Mouse (Mus musculus) midbrain, embryonic 12.5 days (tissue): ENCODE measurements around the gene Myadml2. TPM values are rescaled to one million over a fixed set of nuclear protein-coding genes. Genes with fewer than 3 reads are reported as not detected.
"Not testable (repeated sequence)": the region's sequence is repeated elsewhere in the genome, so short reads cannot be mapped to it uniquely, and the experiment has no call there.

Source experiments
- ATAC-seq: fragments of 200-750 bp; cut with Nextera tagmentation; 2 replicates; pipeline ENCODE4 v1.8.0; 2017; ENCODE audit warnings: low read depth, moderate TSS enrichment, moderate library complexity; ENCODE audit not compliant: low FRiP score
- H3K27ac ChIP-seq: fragments of 300-500 bp; sonication (generic); replicated peaks from 2 replicates; pipeline ENCODE4 v1.5.1; 2016; ENCODE audit warnings: mild to moderate bottlenecking
- H3K27me3 ChIP-seq: fragments of 300-500 bp; sonication (generic); 2 replicates; pipeline ENCODE4 v1.6.1; 2016; ENCODE audit warnings: mild to moderate bottlenecking
- H3K36me3 ChIP-seq: fragments of 300-500 bp; sonication (generic); 2 replicates; pipeline ENCODE4 v1.6.1; 2016
- H3K4me1 ChIP-seq: fragments of 300-500 bp; sonication (generic); 2 replicates; pipeline ENCODE4 v1.6.1; 2016
- H3K4me2 ChIP-seq: fragments of 300-500 bp; sonication (generic); replicated peaks from 2 replicates; pipeline ENCODE4 v1.6.1; 2016; ENCODE audit warnings: mild to moderate bottlenecking, moderate library complexity
- H3K4me3 ChIP-seq: fragments of 300-500 bp; sonication (generic); 2 replicates; pipeline ENCODE4 v1.5.1; 2016; ENCODE audit warnings: mild to moderate bottlenecking
- H3K9ac ChIP-seq: fragments of 300-500 bp; sonication (generic); replicated peaks from 2 replicates; pipeline ENCODE4 v1.6.1; 2016; ENCODE audit warnings: mild to moderate bottlenecking, moderate library complexity
- H3K9me3 ChIP-seq: fragments of 300-500 bp; sonication (generic); 2 replicates; pipeline ENCODE4 v1.6.1; 2016; ENCODE audit warnings: mild to moderate bottlenecking
- WGBS: fragments of 180-500 bp; shearing (Covaris S2); methylation state at CpG from one replicate; pipeline ENCODE4 v1.1.7; 2016; 5-methylcytosine and 5-hydroxymethylcytosine counted together
- polyA plus RNA-seq: library from polyadenylated mRNA; unstranded; fragments of >200 nt; fragmentation: Nextera tagmentation; extraction: Ambion mirVana; gene quantifications from 2 replicates; pipeline ENCODE4 v1.2.1, GENCODE M21; 2016

Gene Myadml2
- polyA plus RNA-seq, 1 experiment from 2014 or later = not detected

- H3K27ac ChIP-seq = no peak overlapping the region
- H3K9me3 ChIP-seq = no peaks in the 10 kb centered on the region
- no peak overlapping the region for H3K4me2 ChIP-seq
- no peak for ATAC-seq
- H3K4me3 ChIP-seq = no peak overlapping the region
- no peaks in the 10 kb centered on the region for H3K27me3 ChIP-seq
- H3K9ac ChIP-seq = no peak overlapping the region
- 93% methylated on average over 5 of the region's 5 CpGs for WGBS
- no peaks in the 10 kb centered on the region for H3K4me1 ChIP-seq
- peaks cover 68% of the 10 kb centered on the region for H3K36me3 ChIP-seq
Observed at GRCm38 (mm10) chr11:120682683-120683082, 34.7 kb upstream of the Myadml2 start.

- H3K4me2 ChIP-seq = no peak overlapping the region
- no peak overlapping the region for H3K4me3 ChIP-seq
- H3K9me3 ChIP-seq = no peaks in the 10 kb centered on the region
- H3K4me1 ChIP-seq = peaks cover 3% of the 10 kb centered on the region; the same call in 1 of the 2 replicates
- ATAC-seq = no peak
- H3K27ac ChIP-seq = no peak overlapping the region
- H3K36me3 ChIP-seq = peaks cover 59% of the 10 kb centered on the region
- WGBS = 73% methylated on average over 3 of the region's 3 CpGs
- no peaks in the 10 kb centered on the region for H3K27me3 ChIP-seq
- no peak overlapping the region for H3K9ac ChIP-seq
Observed at GRCm38 (mm10) chr11:120679909-120680308, 32.0 kb upstream of the Myadml2 start.

GRCm38 (mm10) chr11:120676951-120677350 is 29.0 kb upstream of the Myadml2 start:
- Histone ChIP-seq H3K4me2 (no peak overlapping the region), H3K4me1 (peaks cover 13% of the 10 kb centered on the region), H3K27ac (no peak overlapping the region), H3K4me3 (no peak overlapping the region), H3K36me3 (peaks cover 45% of the 10 kb centered on the region), H3K27me3 (no peaks in the 10 kb centered on the region), H3K9ac (no peak overlapping the region), H3K9me3 (no peaks in the 10 kb centered on the region)
- WGBS = 93% methylated on average over 4 of the region's 4 CpGs
- no peak for ATAC-seq

DNA sequence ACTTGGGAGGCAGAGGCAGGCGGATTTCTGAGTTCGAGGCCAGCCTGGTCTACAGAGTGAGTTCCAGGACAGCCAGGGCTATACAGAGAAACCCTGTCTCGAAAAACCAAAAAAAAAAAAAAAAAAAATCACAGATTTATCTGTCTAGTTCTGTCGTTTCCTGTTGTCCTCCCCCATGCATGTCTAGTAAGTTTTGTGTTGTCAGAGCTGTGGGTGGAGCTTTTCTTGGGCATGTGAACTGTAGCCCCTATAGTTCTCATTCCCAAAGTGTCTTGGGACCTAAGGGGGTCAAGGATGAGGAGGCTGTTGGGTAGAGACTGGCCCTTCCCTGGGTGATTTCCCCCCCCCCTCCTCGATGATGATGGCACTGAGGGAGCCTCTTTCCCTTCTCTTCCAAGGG is 27.9 kb upstream of the Myadml2 start:
- not testable (repeated sequence) for H3K9ac ChIP-seq, H3K4me2 ChIP-seq, H3K4me3 ChIP-seq, H3K27ac ChIP-seq, H3K27me3 ChIP-seq, H3K9me3 ChIP-seq, ATAC-seq
- WGBS = 89% methylated on average over 4 of the region's 5 CpGs
- Histone ChIP-seq H3K36me3 (peaks cover 39% of the 10 kb centered on the region), H3K4me1 (peaks cover 13% of the 10 kb centered on the region)

GRCm38 (mm10) chr11:120673594-120674122 is 25.7 kb upstream of the Myadml2 start:
- Histone ChIP-seq H3K9me3 (no peaks in the 10 kb centered on the region), H3K4me2 (peak overlapping the region; percentile 76), H3K36me3 (peaks cover 18% of the 10 kb centered on the region), H3K27me3 (no peaks in the 10 kb centered on the region), H3K4me1 (peaks cover 13% of the 10 kb centered on the region), H3K4me3 (peak overlapping the region; percentile 69), H3K9ac (peak overlapping the region; percentile 78), H3K27ac (peak overlapping the region; percentile 88)
- WGBS = 38% methylated on average over 12 of the region's 12 CpGs
- peak; percentile 39 for ATAC-seq

DNA sequence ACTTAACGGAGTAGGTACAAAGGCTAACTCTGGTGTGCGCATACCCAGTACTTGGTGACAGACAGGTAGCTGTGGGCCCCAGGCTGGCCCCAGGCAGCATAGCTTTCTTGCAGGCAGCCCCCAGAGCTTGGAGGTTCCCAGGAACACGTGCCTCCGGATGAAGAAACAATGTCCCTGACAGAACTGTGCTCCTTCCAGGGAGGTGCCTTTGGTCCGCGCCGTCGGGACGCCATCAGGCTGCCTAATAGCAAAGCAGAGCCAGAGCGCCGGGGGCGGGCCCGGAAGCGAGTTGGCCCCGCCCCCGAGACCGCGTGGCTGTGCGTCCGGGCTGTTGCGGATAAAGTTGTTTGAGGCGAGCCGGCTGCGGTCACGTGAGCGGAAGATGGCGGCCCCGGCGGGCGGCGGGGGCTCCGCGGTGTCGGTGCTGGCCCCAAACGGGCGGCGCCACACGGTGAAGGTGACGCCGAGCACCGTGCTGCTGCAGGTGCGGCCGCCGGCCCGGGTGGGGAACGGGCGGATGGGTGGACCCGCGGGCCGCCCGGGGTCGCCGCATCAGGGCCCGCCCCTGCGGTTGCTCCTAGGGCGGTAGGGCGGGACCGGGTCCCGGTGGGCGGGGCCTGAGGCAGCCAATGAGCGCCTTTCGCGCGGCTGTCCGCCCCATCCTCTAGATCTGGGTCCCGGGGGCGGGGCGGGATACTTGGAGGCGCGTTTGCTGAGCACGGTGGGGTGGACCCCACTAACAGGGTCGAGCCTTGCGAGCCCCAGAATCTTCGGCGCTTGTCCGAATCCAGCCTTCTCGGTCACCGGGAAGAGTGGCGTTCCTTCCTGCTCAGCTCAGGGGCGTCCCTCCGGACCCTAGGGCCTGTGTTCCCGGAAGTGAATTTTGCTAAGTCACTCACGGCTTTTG is 25.0 kb upstream of the Myadml2 start, which contains the start of gene Aspscr1:
TSS of gene Aspscr1 (plus strand) at position 287 of the 907 bp plus-strand sequence.
- Histone ChIP-seq H3K4me1 (peaks cover 13% of the 10 kb centered on the region), H3K27ac (peak within 1 kb of the TSS; percentile 88), H3K4me3 (peak within 1 kb of the TSS; percentile 69), H3K9ac (peak within 1 kb of the TSS; percentile 78), H3K9me3 (no peaks in the 10 kb centered on the region), H3K27me3 (no peaks in the 10 kb centered on the region), H3K36me3 (peaks cover 11% of the 10 kb centered on the region), H3K4me2 (peak within 1 kb of the TSS; percentile 76)
- WGBS = 2% methylated on average over 80 of the region's 83 CpGs
- ATAC-seq = peak; percentile 97

DNA sequence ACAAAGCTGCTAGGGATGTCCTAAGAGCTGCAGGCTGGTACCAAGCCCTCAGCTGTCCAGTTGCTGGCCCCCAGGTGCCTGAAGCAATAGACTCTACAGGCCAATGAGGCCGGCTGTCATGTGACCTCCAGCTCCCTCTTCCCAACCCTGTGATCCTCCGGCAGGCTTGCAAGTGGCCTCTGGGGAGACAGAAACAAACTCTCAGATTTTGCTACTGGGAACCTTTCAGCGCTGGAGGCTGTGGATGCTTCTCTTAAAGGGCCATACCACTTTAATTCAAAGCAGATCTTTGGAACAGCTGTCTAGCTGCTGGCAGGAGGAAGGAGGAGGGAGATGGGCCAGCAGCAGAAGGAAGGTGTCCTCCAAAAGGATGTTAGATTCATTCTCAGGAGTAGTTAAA is 18.7 kb upstream of the Myadml2 start:
- peaks cover 46% of the 10 kb centered on the region for H3K27me3 ChIP-seq
- H3K4me2 ChIP-seq = no peak overlapping the region
- H3K4me3 ChIP-seq = no peak overlapping the region
- no peak for ATAC-seq
- no peak overlapping the region for H3K9ac ChIP-seq
- no peaks in the 10 kb centered on the region for H3K36me3 ChIP-seq
- WGBS = 7% methylated on average over 3 of the region's 3 CpGs
- H3K4me1 ChIP-seq = peaks cover 4% of the 10 kb centered on the region; the same call in 1 of the 2 replicates
- H3K27ac ChIP-seq = no peak overlapping the region
- no peaks in the 10 kb centered on the region for H3K9me3 ChIP-seq

GRCm38 (mm10) chr11:120665406-120665805 is 17.4 kb upstream of the Myadml2 start:
- Histone ChIP-seq H3K4me1 (peaks cover 15% of the 10 kb centered on the region), H3K4me2 (no peak overlapping the region), H3K4me3 (no peak overlapping the region), H3K9me3 (no peaks in the 10 kb centered on the region), H3K9ac (no peak overlapping the region), H3K27me3 (peaks cover 58% of the 10 kb centered on the region), H3K27ac (no peak overlapping the region), H3K36me3 (no peaks in the 10 kb centered on the region)
- 83% methylated on average over 3 of the region's 3 CpGs for WGBS
- ATAC-seq = no peak

GRCm38 (mm10) chr11:120663714-120664113 is 15.8 kb upstream of the Myadml2 start:
- ATAC-seq = no peak
- Histone ChIP-seq H3K9me3 (no peaks in the 10 kb centered on the region), H3K36me3 (no peaks in the 10 kb centered on the region), H3K9ac (no peak overlapping the region), H3K27ac (no peak overlapping the region), H3K4me3 (no peak overlapping the region), H3K4me1 (peaks cover 27% of the 10 kb centered on the region), H3K4me2 (no peak overlapping the region), H3K27me3 (peaks cover 75% of the 10 kb centered on the region)
- WGBS = 59% methylated on average over 5 of the region's 5 CpGs

DNA sequence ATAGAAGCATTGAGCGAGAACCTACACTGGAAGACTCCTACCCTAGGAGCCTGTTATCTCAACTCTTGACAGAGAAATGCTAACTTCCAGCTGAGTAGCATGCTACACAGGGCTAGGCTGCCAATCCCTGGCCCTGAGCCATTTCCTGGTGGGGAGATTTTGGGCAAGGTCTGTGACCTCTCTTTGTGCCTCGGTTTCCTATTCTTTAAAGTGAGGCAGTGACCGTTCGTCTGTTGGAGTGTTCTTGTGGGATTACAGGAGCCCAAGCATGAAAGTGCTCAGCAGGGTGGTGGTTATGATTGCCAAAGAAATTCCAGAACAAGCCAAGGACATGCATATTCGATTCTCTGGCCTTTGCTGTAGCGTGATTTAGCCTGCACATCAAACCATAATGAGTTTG is 14.8 kb upstream of the Myadml2 start:
- WGBS = 38% methylated on average over 6 of the region's 6 CpGs
- H3K27me3 ChIP-seq = peaks cover 84% of the 10 kb centered on the region
- no peaks in the 10 kb centered on the region for H3K9me3 ChIP-seq
- no peak overlapping the region for H3K27ac ChIP-seq
- no peak overlapping the region for H3K4me3 ChIP-seq
- peaks cover 27% of the 10 kb centered on the region for H3K4me1 ChIP-seq
- H3K36me3 ChIP-seq = no peaks in the 10 kb centered on the region
- H3K9ac ChIP-seq = no peak overlapping the region
- no peak overlapping the region for H3K4me2 ChIP-seq
- ATAC-seq = no peak

DNA sequence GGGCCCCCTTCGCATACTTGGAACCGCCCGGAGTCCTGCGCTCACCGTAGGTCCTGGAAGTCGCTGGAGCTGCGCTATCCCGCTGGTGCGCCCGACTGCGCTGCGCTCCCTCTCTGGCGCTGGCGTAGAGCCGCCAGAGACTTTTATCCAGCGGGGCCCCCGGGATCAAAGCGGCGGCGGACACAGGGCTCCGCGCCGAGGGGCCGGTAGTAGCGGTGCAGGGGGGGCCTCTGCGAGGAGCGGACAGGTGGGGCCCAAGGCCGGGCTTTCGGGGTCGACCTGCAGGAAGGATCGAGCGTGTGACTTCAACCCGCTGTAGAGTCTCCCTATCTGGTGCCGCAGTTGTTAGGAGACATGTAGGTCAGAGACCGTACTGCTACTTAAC is 13.1 kb upstream of the Myadml2 start, which contains the start of gene Notum:
TSS of gene Notum (minus strand) at position 100 of the 385 bp plus-strand sequence.
- Histone ChIP-seq H3K9me3 (no peaks in the 10 kb centered on the region), H3K27ac (no peak within 1 kb of the TSS), H3K4me3 (peak within 1 kb of the TSS; percentile 42), H3K4me2 (peak within 1 kb of the TSS; percentile 58), H3K4me1 (peaks cover 23% of the 10 kb centered on the region), H3K27me3 (peaks cover 93% of the 10 kb centered on the region), H3K36me3 (no peaks in the 10 kb centered on the region), H3K9ac (peak within 1 kb of the TSS; percentile 44; the same call in 1 of the 2 replicates)
- 1% methylated on average over 35 of the region's 35 CpGs for WGBS
- ATAC-seq = no peak
